Mouse (Mus musculus) embryonic facial prominence, embryonic 15.5 days (tissue): ENCODE results near the gene Arnt2. TPM values are rescaled to one million over a fixed set of nuclear protein-coding genes. Genes with fewer than 3 reads are reported as not detected.
A peak's percentile ranks its signal among the peaks of the same experiment; 100 is the strongest.

Experiments
- ATAC-seq: fragments of 200-750 bp; cut with Nextera tagmentation; 2 replicates; pipeline ENCODE4 v1.8.0; 2017; ENCODE audit warnings: low read depth, moderate TSS enrichment; ENCODE audit not compliant: insufficient number of reproducible peaks, low FRiP score, low TSS enrichment
- H3K27ac ChIP-seq: fragments of 300-500 bp; sonication (generic); replicated peaks from 2 replicates; pipeline ENCODE4 v1.5.1; 2015; ENCODE audit warnings: mild to moderate bottlenecking, inconsistent platforms
- H3K27me3 ChIP-seq: fragments of 300-500 bp; sonication (generic); 2 replicates; pipeline ENCODE4 v1.6.1; 2015; ENCODE audit warnings: inconsistent platforms
- H3K36me3 ChIP-seq: fragments of 300-500 bp; sonication (generic); 2 replicates; pipeline ENCODE4 v1.6.1; 2015; ENCODE audit warnings: mild to moderate bottlenecking, inconsistent platforms
- H3K4me1 ChIP-seq: fragments of 300-500 bp; sonication (generic); 2 replicates; pipeline ENCODE4 v1.6.1; 2015; ENCODE audit warnings: inconsistent platforms
- H3K4me2 ChIP-seq: fragments of 300-500 bp; sonication (generic); replicated peaks from 2 replicates; pipeline ENCODE4 v1.6.1; 2015; ENCODE audit warnings: mild to moderate bottlenecking, inconsistent platforms
- H3K4me3 ChIP-seq: fragments of 300-500 bp; sonication (generic); replicated peaks from 2 replicates; pipeline ENCODE4 v1.5.1; 2015; ENCODE audit warnings: mild to moderate bottlenecking, inconsistent platforms
- H3K9ac ChIP-seq: fragments of 300-500 bp; sonication (generic); 2 replicates; pipeline ENCODE4 v1.6.1; 2015; ENCODE audit warnings: inconsistent platforms
- H3K9me3 ChIP-seq: fragments of 300-500 bp; sonication (generic); replicated peaks from 2 replicates; pipeline ENCODE4 v1.6.1; 2016; ENCODE audit warnings: inconsistent platforms
- WGBS: fragments of 180-500 bp; shearing (Covaris S2); methylation state at CpG from one replicate; pipeline ENCODE4 v1.1.7; 2015; 5-methylcytosine and 5-hydroxymethylcytosine counted together
- polyA plus RNA-seq: library from polyadenylated mRNA; unstranded; fragments of >200 nt; fragmentation: Nextera tagmentation; extraction: Ambion mirVana; gene quantifications from 2 replicates; pipeline ENCODE4 v1.2.1, GENCODE M21; 2015

Arnt2 gene
- polyA plus RNA-seq, 1 experiment from 2014 or later = 6.5 TPM

DNA sequence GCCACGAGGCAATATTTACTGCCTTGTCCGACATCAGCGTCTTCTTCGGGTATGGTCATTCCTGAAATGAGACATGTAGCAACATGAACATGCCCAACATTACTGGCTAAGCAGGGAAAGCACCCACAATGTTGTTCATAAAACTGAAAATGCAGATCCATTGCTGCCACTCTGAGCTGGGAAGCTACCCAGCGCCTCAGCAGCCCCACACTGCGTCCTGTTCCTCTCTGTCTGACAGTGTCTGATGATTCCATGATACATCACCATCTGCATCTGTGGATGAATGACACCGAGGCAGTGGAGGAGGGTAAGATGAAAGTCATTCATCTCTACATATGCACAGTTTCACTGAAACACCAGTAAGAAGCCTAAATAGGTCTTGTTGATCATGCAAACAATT is 124.2 kb downstream of the Arnt2 start:
- no peaks in the 10 kb centered on the region for H3K27me3 ChIP-seq
- H3K9me3 ChIP-seq = no peaks in the 10 kb centered on the region
- H3K9ac ChIP-seq = no peak overlapping the region
- no peaks in the 10 kb centered on the region for H3K36me3 ChIP-seq
- no peak overlapping the region for H3K4me3 ChIP-seq
- no peak for ATAC-seq
- H3K4me1 ChIP-seq = no peaks in the 10 kb centered on the region
- H3K27ac ChIP-seq = no peak overlapping the region
- 76% methylated on average over 7 of the region's 7 CpGs for WGBS
- H3K4me2 ChIP-seq = no peak overlapping the region

GRCm38 (mm10) chr7:84284974-84285373 is 125.0 kb downstream of the Arnt2 start:
- H3K4me3 ChIP-seq = no peak overlapping the region
- H3K4me2 ChIP-seq = no peak overlapping the region
- H3K9me3 ChIP-seq = no peaks in the 10 kb centered on the region
- no peak for ATAC-seq
- no peak overlapping the region for H3K27ac ChIP-seq
- H3K36me3 ChIP-seq = no peaks in the 10 kb centered on the region
- no peak overlapping the region for H3K9ac ChIP-seq
- WGBS = 58% methylated on average over 3 of the region's 3 CpGs
- no peaks in the 10 kb centered on the region for H3K4me1 ChIP-seq
- no peaks in the 10 kb centered on the region for H3K27me3 ChIP-seq

DNA sequence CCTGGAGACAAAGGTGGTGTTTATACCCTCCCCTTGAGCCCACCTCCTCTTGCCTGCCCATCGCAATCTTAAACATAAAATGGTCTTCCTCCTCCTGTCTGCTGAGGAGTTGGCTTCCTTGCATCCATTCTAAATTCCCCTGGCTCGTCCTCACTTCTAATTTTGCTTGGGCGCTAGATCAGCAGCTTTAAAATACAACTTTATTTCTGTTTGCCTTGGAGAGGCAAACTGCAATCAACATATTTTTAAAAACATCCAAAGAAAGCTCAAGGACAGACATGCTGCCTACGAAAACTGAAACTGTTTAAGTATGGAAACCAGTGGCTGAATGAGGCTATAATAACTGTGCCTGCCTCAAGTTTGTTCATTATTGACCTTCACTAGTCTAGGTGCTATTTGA is 127.7 kb downstream of the Arnt2 start:
- Histone ChIP-seq H3K4me3 (no peak overlapping the region), H3K27me3 (no peaks in the 10 kb centered on the region), H3K9ac (no peak overlapping the region), H3K27ac (no peak overlapping the region), H3K4me1 (no peaks in the 10 kb centered on the region), H3K36me3 (no peaks in the 10 kb centered on the region), H3K9me3 (no peaks in the 10 kb centered on the region), H3K4me2 (no peak overlapping the region)
- ATAC-seq = no peak
- WGBS = 86% methylated on average over 4 of the region's 4 CpGs

GRCm38 (mm10) chr7:84279231-84279630 is 130.7 kb downstream of the Arnt2 start:
- 93% methylated on average over 1 of the region's 1 CpGs for WGBS
- Histone ChIP-seq H3K4me2 (no peak overlapping the region), H3K4me3 (no peak overlapping the region), H3K4me1 (no peaks in the 10 kb centered on the region), H3K27ac (no peak overlapping the region), H3K9me3 (no peaks in the 10 kb centered on the region), H3K36me3 (no peaks in the 10 kb centered on the region), H3K27me3 (no peaks in the 10 kb centered on the region), H3K9ac (no peak overlapping the region)
- ATAC-seq = no peak

DNA sequence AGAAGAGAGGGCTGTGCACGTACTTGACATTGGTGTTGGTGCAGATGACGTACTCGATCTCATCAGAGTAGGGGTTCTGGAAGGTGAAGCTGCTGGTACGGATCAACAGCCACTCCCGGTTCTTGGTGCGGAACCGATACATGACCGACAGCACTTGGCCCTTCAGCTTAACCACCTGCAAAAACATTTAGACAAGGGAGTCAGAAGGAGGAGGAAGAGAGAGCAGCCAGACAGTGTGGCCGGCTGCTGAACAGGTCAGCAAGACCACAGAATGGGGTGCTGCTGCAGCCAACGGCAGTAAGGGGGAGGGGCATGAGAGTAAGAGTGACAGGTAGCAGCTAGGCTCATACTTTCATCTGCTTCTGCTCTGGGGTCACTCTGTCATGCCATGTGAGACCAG is 134.7 kb downstream of the Arnt2 start:
- no peak for ATAC-seq
- Histone ChIP-seq H3K4me3 (no peak overlapping the region), H3K9me3 (no peaks in the 10 kb centered on the region), H3K27ac (no peak overlapping the region), H3K9ac (no peak overlapping the region), H3K27me3 (no peaks in the 10 kb centered on the region), H3K36me3 (no peaks in the 10 kb centered on the region), H3K4me1 (peaks cover 9% of the 10 kb centered on the region), H3K4me2 (no peak overlapping the region)
- 71% methylated on average over 10 of the region's 10 CpGs for WGBS

- no peaks in the 10 kb centered on the region for H3K36me3 ChIP-seq
- no peak overlapping the region for H3K9ac ChIP-seq
- no peaks in the 10 kb centered on the region for H3K27me3 ChIP-seq
- no peaks in the 10 kb centered on the region for H3K9me3 ChIP-seq
- H3K27ac ChIP-seq = no peak overlapping the region
- H3K4me3 ChIP-seq = no peak overlapping the region
- WGBS = 73% methylated on average over 6 of the region's 6 CpGs
- no peak overlapping the region for H3K4me2 ChIP-seq
- no peak for ATAC-seq
- peaks cover 9% of the 10 kb centered on the region for H3K4me1 ChIP-seq
Measured at GRCm38 (mm10) chr7:84273930-84274329, 136.0 kb downstream of the Arnt2 start.

- H3K36me3 ChIP-seq = no peaks in the 10 kb centered on the region
- no peak overlapping the region for H3K4me2 ChIP-seq
- ATAC-seq = 0 out of 2 replicates have a peak, but pooled peaks have one; percentile 49
- no peaks in the 10 kb centered on the region for H3K27me3 ChIP-seq
- H3K4me3 ChIP-seq = no peak overlapping the region
- H3K9ac ChIP-seq = no peak overlapping the region
- H3K4me1 ChIP-seq = peaks cover 9% of the 10 kb centered on the region
- H3K27ac ChIP-seq = no peak overlapping the region
- no peaks in the 10 kb centered on the region for H3K9me3 ChIP-seq
- WGBS = 24% methylated on average over 7 of the region's 7 CpGs
Measured at GRCm38 (mm10) chr7:84272206-84272818, 137.7 kb downstream of the Arnt2 start.

DNA sequence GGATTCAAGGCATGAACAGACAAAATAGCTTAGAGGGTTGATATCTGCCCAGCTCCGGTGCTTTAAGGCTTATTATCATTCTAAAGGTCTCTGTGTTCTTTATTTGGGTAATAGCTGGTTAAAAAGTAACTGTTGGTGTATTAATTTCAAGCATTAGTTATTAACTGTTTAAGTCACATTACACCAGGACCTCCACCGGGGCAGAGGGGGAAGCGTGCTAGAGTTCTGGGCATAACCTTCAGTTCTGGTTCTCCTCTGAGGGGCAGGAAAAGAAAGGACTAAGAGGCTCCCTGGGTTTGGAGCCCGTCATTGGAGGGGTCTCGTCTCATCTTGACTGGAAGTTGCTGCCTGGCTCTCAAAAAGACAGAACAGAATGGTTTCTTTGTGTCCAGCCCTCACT is 138.5 kb downstream of the Arnt2 start:
- no peak overlapping the region for H3K27ac ChIP-seq
- H3K27me3 ChIP-seq = no peaks in the 10 kb centered on the region
- no peak for ATAC-seq

DNA sequence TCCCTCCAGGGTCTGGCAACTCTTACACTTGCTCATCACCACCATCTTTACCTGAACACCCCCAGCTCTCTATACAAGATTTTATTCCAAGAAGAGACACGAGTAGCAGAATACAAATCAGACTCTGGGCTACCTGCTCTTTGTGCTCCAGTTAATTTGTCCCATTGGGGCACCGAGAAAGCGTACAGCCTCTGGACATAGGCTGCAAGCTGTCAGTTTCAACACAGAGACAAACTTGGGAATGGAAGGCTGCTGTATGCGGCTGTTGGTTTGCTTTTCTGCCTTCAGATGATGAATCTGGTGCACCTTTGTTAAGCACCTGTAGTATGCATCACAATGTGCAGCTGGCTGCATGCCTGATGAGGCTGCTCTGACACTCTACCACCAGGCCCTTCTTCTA is 146.5 kb downstream of the Arnt2 start:
- Histone ChIP-seq H3K27me3 (no peaks in the 10 kb centered on the region), H3K27ac (no peak overlapping the region), H3K4me3 (no peak overlapping the region), H3K4me1 (no peaks in the 10 kb centered on the region), H3K9me3 (no peaks in the 10 kb centered on the region), H3K36me3 (peaks cover 13% of the 10 kb centered on the region), H3K9ac (no peak overlapping the region), H3K4me2 (no peak overlapping the region)
- 89% methylated on average over 4 of the region's 4 CpGs for WGBS
- no peak for ATAC-seq

More for the DNA sequence above, 138.5 kb downstream of the Arnt2 start:
- no peak overlapping the region for H3K4me2 ChIP-seq
- no peaks in the 10 kb centered on the region for H3K36me3 ChIP-seq
- no peak overlapping the region for H3K9ac ChIP-seq
- peaks cover 9% of the 10 kb centered on the region for H3K4me1 ChIP-seq
- no peaks in the 10 kb centered on the region for H3K9me3 ChIP-seq
- 89% methylated on average over 5 of the region's 5 CpGs for WGBS
- no peak overlapping the region for H3K4me3 ChIP-seq

DNA sequence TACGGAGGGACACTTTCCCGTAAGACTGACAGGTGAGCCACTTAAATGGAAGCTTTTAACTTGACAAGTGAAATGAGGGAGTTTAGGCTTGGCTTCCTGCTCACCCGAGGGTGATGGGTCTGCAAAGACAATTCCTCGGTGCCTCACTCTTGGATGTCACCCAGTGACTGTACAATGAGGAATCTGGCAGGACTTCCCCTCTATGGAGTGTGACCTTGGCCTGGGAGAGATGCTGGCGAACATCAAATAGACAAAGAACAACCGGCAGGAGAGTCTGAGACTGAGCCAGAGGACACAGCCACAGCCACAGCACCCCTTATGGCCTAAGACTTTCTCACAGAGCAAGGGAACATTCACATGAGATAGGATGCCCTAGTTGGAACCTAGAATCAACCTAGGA is 148.6 kb downstream of the Arnt2 start:
- Histone ChIP-seq H3K27me3 (no peaks in the 10 kb centered on the region), H3K4me3 (no peak overlapping the region), H3K9me3 (no peaks in the 10 kb centered on the region), H3K36me3 (peaks cover 13% of the 10 kb centered on the region), H3K27ac (no peak overlapping the region), H3K4me1 (no peaks in the 10 kb centered on the region), H3K4me2 (no peak overlapping the region), H3K9ac (no peak overlapping the region)
- ATAC-seq = no peak
- 79% methylated on average over 6 of the region's 6 CpGs for WGBS

DNA sequence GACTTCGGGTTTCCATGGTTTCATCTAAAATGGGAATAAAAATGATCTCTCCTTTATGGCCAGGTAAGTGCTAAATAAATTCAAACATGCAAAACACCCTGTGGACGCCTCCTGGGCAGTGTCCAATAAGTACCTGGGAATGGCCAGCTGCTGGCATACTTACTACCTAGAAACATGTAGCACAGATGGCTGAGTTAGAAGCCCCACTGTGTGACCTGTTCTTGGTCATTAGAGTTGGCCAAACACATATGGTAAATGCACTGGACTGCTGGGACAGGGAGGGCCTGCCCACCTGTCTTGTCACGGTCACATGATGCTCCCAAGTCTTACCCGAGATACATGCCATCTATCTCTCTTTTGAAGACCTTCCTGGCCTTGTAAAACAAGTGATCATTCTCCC is 149.6 kb downstream of the Arnt2 start:
- ATAC-seq = no peak
- no peak overlapping the region for H3K4me3 ChIP-seq
- no peaks in the 10 kb centered on the region for H3K4me1 ChIP-seq
- H3K36me3 ChIP-seq = peaks cover 13% of the 10 kb centered on the region
- H3K9ac ChIP-seq = no peak overlapping the region
- H3K27me3 ChIP-seq = no peaks in the 10 kb centered on the region
- H3K4me2 ChIP-seq = no peak overlapping the region
- H3K9me3 ChIP-seq = no peaks in the 10 kb centered on the region
- no peak overlapping the region for H3K27ac ChIP-seq
- 82% methylated on average over 4 of the region's 4 CpGs for WGBS

DNA sequence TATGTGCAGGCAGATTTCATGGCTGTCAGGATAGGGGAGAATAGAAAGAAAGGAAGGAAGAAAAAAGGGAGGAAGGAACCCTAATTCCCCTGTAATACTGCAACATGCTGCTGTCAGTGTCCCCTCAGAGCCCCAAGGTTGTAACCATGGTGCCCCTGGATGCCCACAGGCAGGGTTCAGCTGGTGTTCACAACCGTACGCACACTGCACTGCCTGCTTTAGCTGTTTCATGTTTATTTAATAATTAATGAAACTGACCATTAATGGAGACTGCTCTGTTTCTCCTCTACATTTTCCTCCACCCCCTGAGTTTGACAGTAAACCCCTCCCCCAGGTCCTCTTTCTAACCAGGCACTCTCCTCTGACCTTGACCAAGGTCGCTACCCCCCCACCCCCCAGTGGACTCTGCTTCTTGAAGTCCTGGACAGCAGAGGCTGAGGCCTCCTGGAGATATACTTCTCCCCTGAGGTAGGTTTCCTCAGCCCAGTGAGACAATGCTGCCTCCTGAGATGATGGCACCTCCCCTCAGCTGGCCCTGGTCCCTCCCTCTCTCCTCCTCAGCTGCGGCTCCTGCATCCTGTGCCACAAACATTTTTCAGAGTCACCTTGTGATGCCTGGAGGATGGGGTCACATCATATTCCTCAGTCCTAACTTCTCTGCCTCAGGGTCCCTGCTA is 150.5 kb downstream of the Arnt2 start:
- WGBS = 77% methylated on average over 4 of the region's 4 CpGs
- peaks cover 13% of the 10 kb centered on the region for H3K36me3 ChIP-seq
- no peak overlapping the region for H3K27ac ChIP-seq
- no peak overlapping the region for H3K4me3 ChIP-seq
- H3K27me3 ChIP-seq = no peaks in the 10 kb centered on the region
- ATAC-seq = no peak
- no peaks in the 10 kb centered on the region for H3K4me1 ChIP-seq
- H3K9ac ChIP-seq = no peak overlapping the region
- no peak overlapping the region for H3K4me2 ChIP-seq
- H3K9me3 ChIP-seq = no peaks in the 10 kb centered on the region
